Mouse (Mus musculus) cerebellum, adult 18-20 months (tissue): Measurements from ENCODE around the gene Galnt2.

Source experiments
- DNase-seq, 2 experiments: peaks; one replicate each; pipeline ENCODE4 v3.0.0; 2021

The Galnt2 gene

DNA sequence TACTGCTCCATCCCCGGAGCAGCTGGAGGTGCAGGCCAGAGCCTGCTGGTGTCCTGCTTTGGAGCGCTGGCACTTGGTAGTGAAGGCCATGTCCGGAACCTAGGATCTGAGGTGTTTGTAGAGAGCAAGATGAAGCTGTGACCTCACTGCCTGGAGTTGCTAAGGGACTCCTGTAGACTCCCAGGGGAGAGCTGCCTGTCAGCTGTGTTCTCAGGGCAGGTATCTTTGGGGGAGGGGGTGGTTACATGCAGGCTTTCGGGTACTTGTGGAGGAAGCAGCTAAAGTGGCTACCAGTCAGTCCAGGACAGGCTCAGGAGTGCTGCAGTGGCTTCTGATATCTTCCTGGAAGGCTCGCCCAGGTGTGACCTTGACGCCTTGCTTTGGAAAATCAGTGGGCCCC is 8.2 kb downstream of the Galnt2 start:
- peak in 1 of 2 experiments; percentile 12 for DNase-seq

DNA sequence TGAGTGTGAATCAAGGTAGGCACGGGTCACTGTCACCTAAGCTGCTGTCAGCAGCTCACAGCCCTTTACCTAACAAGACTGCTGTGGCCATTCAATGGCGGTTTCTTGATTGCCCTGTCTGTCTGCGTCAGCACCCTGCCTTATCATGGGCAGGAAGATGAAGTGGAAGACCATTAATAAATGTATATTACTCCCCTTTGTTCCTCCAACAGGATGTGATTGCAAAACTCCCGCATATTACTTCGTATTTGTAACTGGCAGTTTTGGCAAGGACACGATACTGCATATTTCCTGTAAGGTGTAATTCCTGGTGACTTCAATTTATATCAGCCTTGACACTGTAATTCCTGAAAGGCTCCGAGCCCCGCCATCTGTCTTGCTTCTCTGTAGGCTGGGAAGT is 9.7 kb downstream of the Galnt2 start:
- DNase-seq: peak in 1 of 2 experiments; percentile 5

DNA sequence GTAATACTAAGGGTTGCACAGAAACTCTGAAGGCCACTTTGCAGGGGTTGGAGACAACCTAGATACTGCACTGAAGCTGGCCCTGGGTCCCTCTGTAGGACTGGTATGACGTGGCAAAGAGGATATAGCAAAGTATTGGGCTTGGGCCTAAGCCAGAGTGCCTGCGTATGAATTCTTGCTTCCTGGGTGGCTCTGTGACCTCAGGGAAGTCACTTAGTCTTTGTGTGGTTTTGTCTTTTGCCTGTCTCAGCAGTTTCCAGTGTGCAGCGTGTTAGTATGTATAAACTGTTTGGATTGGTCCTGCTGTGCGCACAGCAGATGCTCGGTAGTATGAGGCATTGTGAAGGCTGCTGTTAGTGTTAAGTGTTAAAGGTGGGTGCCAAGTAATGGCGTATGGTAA is 11.0 kb downstream of the Galnt2 start:
- peak in 1 of 2 experiments; percentile 11 for DNase-seq

DNA sequence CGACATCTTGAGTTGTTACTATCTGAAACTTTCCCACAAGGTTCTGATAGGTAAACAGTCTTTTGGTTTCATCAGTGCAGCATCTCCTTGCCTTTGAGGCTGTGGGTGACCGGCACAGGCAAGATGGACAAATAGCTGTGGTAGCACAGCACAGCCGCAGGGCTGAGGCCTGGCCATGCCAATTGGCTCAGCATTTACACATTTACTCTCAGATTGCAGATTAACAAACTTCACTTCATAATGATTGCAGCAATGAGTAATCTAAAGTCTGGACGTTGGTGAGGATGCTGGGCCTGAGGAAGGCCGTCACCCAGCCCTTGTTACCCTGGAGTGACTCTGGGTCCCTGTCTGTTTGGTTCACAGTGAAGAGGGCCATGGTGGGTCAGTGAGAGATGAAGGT is 11.7 kb downstream of the Galnt2 start:
- DNase-seq: no peak

DNA sequence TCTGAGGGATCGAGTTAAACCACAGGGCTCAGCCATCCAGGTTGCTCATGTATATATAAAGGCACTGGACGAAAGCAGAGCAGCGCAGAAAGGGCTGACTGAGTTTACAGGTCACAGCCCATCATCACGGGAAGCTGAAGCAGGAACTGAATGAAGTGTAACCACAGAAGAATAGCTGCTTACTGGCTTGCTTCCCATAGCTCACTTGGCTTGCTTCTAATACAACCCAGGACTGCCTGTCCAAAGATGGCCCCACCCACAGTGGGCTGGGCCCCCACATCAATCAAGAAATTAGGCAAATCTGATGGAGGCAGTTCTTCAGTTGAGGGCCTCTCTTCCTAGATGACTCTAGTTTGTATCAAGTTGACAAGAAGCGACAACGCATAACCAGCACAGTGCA is 16.4 kb downstream of the Galnt2 start:
- no peak for DNase-seq

DNA sequence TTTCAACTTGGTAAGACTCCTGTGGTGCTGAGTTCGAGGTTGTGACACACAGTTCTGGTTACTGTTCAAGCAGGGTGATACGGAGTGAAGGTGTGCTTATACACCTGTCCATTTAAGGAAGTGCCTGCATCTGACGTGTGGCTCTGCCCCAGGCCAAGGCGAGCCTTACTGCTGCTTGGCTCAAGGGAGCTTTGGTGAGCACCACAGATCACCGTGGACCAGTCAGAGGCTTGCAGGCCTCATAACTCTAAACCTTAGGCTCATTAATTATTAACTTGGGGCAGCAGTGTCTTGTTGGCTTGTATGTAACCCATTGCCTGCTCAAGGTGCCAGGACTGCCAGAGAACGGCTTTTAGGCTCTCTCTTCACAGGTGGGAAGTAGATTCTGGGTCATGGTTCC is 17.5 kb downstream of the Galnt2 start:
- DNase-seq: no peak

DNA sequence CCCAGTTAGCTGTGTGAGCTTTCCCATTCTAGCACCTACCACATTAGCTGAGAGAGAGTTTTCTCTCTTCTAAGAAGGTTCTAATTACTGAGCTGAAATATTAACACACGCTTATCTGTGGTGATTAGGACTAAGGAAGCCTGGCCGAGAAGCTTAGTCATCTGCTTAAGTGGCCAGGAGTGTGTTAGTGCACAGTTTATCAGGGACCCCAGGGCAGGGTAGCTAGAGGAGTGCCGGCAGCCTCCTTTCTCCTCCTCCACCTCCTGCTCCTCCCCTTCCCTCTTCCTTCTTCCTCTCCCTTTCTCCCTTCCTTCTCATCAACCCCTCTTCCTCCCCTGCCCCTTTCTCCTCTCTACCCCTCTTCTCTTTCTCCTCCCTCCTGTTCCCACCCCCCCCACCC is 19.1 kb downstream of the Galnt2 start:
- DNase-seq: no peak

DNA sequence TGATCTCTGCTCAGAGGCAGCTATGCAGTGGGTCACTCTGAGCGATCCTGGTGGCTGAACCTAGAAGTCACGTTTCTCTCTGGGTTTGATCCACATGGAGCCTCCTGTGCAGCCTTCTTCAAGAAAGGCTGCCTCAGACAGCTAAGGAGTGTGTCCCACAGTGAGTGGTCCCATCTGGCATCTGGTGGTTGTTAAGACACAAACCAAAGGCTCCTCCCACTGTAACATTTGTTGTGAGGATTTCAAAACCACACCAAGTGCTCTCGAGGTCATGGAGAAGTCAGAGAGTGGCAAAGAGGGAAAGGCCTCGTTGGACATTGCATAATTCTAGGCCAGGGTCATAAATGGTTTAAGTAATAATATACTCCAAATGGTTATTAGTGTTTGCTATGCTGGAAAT is 19.6 kb downstream of the Galnt2 start:
- DNase-seq: no peak

DNA sequence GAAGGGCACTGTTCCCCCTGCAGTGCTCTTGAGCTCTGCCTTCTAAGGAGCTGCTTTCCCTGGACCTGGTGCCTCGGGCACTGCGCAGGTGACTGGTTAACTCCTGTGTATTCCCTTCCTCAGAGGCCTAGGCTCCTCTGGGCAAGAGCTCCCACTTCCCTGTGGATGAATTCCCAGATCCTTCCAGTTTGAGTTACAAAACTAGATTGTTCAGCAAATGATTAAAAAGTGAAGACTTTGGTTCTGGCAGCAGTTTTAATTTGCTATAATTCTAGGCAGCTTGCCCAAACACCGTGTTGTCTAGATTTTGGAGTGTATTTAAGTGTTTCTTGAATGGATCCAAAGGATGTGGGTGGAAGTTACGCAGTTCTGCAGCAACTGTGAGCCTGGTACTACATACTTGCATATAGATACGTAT is 21.4 kb downstream of the Galnt2 start:
- DNase-seq: no peak

DNA sequence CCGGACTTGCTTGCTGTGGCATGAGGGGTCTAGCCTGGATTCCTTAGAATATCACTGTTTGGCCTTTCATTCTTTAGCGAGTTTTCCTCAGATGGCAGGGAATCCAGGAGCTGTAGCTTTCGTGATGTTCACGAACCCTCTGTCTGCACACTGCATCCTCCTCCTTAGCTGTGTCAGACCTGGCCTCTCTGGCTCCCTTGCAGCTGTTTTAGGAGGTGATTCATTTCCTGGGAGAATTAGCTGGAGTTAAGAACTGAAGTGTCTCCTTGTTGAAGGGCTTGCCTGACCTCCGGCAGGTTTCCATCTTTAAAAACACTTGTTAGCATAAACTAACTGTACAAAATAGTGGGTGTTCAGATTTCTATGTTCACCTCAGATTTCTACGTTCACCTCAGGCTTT is 22.7 kb downstream of the Galnt2 start:
- no peak for DNase-seq

DNA sequence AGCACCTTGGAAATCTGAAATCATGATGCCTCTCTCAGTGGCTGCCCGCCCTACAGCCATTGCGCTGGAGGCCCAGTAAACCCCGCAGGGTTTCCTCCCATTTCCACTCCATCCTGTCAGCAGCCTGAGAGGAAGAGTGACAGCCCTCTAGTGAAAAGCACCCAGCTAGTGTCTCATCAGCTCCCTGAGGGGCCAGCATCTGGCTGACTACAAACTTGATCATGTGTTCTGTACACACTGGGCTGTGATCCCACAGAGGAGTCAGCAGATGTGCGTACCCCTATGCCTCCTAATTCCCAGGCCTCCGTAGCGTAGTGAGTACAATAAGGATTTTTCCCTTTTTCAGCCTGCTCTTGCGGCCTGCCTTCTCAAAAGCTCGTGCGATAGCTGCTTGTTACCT is 25.6 kb downstream of the Galnt2 start:
- no peak for DNase-seq

DNA sequence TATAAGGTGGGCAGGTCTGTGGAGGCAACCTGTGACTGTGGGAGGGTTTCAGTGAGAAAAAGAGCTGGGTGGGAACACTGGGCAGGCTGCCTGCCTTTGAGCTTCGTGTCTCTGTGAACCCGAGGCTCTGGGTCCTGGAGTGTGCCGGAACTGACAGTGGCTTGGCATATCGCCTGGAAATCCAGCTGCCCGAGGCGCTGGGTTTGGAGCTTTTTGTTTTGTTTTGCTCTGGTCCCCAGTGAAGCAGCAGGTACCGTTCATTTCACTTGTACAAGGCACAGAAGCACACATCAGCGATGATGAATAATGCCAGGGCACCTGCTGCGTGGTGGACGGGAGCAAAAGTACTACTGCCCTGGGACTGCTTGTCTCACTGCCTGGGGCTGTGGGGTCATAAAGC is 26.2 kb downstream of the Galnt2 start:
- peak; percentile 40 to 52 for DNase-seq

DNA sequence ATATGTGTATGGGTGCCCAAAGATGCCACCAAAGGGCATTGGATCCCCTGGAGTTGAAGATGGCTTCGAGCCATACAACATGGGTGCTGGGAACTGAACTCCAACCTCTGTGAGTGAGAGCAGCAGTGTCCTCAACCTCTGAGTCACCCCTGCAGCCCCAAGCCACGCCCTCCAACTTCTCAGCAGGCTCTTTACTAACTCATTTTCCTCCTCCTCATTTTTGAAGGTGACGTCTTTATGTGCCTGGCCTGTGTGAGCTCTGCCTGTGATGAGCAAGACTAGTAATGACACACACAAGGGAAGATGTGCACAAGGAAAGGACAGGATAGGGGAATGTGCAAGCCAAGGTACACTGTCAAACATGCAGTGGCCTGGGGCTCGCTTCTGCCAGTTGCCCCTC is 28.0 kb downstream of the Galnt2 start:
- no peak for DNase-seq

DNA sequence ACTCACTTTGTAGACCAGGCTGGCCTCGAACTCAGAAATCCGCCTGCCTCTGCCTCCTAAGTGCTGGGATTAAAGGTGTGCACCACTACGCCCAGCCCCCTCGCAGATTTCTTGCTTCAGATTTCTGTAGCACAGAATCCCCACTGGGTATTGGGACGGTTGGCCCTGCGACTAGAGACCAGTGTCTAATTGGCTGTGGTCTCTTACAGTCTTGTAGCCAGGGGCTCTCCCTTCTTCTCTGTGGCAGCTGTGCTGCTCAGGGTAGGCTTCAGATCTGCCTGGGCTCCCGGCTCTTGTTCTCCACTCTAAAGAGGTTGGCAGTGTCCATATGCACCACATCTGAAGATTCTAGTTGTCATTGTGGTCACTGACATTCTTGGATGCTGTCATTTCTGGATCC is 28.7 kb downstream of the Galnt2 start:
- no peak for DNase-seq

DNA sequence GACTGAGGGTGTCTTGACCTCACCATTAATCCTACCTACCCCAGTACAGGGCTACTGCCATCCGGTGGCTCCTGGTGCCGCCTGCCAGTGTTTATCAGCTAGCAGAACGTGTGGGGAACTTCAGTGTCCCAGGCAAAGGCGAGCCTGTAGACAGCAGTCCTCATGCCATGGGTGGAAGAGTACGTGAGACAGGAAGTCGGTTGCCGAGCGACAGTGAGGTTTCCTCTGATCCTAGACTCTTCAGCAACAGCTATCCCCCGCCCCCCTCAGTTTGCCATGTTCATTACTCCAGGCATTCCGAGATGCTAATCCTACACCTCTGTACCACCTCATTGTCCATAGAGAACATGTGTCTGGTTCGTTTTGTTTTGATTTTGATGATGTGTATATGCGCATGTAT is 29.2 kb downstream of the Galnt2 start:
- no peak for DNase-seq

DNA sequence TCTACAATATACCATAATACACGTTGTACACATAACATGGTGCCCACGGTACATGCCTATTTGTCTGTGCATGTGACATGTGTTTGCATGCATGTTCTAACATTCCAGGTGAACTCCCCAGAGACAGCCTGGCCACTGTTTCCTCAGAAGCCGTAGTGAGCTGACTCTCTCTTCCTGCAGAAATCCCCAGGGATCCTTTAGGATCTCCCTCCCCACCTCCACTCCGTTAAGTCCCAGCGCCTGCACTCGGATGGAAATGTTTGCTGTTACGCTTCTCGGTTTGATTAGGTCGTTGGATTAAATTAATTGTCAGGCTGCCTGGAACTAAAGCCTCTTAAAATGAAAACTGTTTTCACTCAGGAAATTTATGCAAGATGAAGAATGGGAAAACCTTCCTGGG is 31.9 kb downstream of the Galnt2 start:
- DNase-seq: no peak

DNA sequence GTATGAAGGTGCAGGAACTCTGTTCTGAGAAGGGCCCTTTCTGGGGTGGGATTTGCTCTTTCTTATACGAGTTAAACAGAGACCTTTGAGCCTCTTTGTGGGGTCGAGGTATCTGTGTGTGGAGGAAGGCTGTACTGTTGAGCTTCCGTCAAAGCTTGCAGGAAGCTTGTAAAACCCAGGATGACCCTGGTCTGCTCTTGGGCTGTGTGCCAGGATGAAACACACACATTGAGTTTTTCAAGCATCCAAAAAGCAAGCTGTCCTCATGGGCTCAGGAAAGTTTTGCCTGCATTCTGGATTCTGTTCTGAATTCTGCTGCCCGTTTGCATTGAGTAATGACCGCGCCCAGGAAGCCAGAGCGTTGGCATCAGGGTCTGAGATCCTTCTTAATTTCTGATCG is 32.8 kb downstream of the Galnt2 start:
- no peak for DNase-seq

DNA sequence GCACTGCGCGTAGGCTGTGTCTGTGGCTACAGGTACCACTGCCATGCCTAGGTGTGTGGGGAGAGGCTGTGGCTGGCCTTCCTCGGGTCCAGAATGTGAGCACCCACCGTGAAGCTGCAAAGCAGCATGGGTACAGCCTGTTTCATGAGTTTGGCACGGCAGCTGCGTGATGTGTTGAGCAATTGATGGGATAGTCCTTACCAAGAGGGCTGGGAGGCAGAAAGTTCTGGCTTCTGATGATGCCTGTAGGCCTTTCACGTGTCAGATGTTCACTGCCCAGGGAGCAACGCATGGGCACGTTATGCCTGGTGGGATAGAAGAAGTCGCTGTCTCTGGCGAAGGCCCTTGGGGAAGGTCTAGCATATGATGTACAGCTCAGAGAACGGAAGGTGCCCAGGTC is 33.5 kb downstream of the Galnt2 start:
- no peak for DNase-seq

DNA sequence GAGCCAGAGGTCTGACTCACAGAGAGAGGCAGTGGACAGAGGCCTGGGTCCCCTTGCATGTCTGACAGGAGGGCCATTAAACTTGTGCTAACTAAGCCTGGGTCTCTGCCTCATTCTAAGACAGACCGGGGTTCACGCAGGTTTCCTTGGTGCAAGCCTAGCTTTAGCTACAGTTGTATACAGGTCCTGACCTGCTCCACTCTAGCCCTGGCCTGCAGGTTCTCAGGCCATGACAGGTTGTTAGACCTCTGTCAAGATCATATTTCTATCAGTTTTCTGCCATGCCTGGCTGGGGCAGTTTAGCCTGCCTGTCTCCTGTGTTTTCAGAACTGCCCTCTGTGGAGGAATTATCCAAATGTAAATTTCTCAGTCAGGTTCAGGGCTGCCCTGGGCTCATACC is 33.9 kb downstream of the Galnt2 start:
- no peak for DNase-seq

DNA sequence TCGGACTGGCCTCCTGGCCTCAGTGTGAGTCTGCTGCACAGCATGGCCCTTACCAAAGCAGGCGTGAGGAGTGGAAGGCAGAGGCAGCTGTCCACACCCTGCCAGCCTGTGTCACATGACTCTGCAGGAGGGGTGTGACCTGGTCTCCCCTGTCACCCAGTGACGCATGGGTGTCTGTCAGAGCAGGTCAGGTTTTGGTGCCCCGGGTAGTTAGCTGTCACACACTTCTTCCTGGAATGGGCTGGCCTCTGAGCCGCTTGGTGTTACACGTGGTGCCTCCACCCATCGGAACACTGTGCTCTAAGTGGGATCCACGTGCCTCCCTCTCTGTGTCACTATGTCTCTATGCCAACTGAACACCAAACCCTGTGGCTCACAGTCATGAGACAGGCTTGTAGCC is 34.6 kb downstream of the Galnt2 start:
- DNase-seq: no peak

DNA sequence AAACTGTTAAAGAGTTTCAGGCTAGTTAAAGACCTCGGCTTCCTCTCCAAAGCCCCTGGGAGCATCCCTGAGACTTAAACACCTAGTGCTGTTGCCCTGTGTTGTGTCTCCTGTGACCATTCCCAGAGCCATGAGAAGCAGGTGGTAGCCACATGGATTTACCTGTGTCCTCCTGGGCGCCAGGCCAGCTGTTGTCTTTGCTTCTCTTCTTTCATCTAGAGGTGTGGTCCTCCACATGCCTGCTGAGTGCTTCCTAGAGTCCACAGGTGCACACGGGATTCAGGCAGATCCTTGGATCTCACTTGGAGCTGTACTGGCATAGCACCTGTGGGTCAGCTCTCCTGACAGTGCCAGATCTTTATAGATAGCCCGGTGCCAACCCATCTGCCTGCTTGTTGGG is 36.0 kb downstream of the Galnt2 start:
- no peak for DNase-seq

DNA sequence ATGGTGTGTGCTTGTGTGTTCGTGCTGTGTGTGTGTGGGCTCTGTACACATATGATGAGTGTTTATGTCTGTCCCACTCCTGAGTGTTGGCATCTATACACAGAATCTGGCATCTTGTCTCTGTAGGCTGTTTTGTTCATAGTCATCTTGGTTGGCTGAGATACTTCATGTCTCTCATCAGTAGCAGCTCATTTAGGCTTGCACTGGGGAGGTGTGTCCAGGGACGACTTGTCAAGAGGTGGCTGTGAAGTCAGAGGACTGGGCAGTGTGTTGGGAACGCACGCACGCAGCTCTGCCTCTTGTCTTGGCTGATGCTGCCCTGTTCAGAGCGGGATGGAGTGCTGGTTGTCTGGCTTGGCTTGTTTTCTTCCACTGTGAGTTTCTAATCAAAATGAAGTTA is 39.3 kb downstream of the Galnt2 start:
- no peak for DNase-seq

DNA sequence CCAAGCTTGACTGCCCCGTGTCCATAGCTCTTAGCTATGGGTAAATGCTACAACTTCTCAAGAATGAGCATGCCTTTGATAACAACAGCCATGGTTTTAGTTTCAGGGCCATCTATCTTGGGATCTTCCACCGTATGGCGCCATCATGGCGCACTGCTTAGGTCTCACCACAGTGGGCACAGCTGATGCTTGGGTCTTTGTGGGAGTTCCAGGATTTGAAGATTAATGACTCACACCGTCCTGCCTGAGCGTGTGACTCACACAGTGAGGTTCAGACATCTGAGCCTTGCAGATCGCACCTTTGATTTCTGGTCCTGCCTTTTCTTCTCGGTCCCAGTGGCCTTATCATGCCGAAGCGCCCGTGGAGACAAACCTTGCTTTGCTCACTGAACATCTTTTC is 39.7 kb downstream of the Galnt2 start:
- DNase-seq: no peak

DNA sequence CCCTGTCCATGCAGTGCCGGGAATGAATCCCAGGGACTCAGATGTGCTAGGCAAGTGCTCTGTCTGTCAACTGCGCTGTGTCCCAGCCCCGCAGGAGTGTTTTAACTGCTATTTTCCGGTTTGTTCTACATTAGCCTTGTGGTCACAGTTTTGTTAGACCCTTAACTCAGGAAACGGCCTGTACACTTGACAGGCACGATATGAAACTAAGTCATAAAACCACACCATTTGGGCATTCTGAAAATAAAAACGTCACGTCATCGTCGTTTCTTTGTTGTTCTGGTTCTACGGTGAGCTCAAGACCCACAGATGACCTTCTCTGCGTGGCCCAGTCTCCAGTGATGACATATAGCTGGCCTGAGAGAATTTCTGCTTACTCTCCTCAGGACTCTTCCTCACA is 40.3 kb downstream of the Galnt2 start:
- DNase-seq: no peak

DNA sequence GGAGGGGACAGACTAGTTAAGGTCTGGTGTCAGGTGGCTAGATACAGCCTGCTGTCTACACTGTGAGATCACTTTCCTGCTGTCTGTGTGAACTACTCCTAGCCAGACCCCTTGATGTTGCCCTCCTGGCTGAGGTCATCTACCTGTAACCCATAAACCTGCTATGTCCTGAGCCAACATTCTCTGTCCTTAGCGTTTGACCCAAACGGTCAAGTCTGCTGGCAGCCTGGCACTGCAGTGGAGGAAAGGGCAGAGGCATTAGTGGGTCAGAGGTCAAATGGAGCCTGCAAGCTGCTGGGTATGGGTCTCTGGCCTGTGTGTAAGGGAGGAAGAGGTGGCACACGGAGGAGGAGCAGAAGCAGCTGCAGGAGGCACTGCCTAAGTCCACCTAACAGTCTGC is 41.6 kb downstream of the Galnt2 start:
- no peak for DNase-seq

DNA sequence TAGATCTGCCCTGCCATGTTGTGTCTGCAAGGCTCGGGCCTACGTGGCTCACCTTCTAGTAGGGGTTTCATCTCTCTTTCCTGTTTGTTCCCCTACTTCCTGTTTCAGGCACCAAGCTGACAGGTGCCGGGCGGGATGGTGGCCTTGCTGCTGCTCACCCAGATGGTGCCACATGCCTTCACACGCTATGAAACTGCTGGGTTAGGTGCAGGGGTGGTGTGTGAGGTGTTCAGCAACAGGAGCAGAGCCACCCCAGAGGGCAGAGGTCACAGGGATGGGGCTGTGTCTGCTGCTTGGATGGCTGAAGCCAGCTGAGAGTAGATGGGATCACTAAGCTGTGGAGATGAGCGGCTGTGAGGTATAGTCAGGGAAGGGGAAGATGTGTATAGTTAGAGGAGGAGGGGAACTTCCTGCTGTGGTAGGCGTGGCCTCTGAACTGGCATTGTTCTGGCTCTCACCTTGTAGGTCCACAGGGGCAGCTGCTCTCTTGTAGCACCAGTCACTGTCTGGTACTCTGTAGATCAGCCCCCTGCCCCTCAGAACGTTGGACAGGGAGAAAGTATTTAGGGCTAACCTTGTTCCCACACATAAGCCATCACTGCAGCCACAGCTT is 42.5 kb downstream of the Galnt2 start:
- DNase-seq: no peak
